Mouse (Mus musculus): Measurements from ENCODE around the gene Spg7.
"Not testable (repeated sequence)": the region's sequence is repeated elsewhere in the genome, so short reads cannot be mapped to it uniquely, and the experiment has no call there.

Spg7 gene

GRCm38 (mm10) chr8:123062721-123063120 is at the start of gene Spg7:
Spg7 (plus strand) TSS chr8:123062942.
- no peak for DNase-seq

- no peak for DNase-seq
These were observed 48.3 kb upstream of the Spg7 start for GRCm38 (mm10) chr8:123014429-123014828.

- no peak for DNase-seq
These were observed 47.7 kb upstream of the Spg7 start for GRCm38 (mm10) chr8:123015074-123015473.

- no peak for DNase-seq
These were observed 45.6 kb upstream of the Spg7 start for GRCm38 (mm10) chr8:123017143-123017542.

- peak in 1 of 2 experiments; percentile 31 for DNase-seq
These were observed 44.1 kb upstream of the Spg7 start for GRCm38 (mm10) chr8:123018484-123019164.

- DNase-seq, result no peak
These were observed 42.7 kb upstream of the Spg7 start for GRCm38 (mm10) chr8:123020084-123020483.

GRCm38 (mm10) chr8:123020859-123021258 is 41.9 kb upstream of the Spg7 start:
- no peak for DNase-seq

GRCm38 (mm10) chr8:123021259-123021658 is 41.5 kb upstream of the Spg7 start:
- no peak for DNase-seq

GRCm38 (mm10) chr8:123022727-123023126 is 40.0 kb upstream of the Spg7 start:
- no peak for DNase-seq

GRCm38 (mm10) chr8:123024226-123024625 is 38.5 kb upstream of the Spg7 start:
- DNase-seq, result no peak

GRCm38 (mm10) chr8:123025951-123026351 is 36.8 kb upstream of the Spg7 start:
- DNase-seq, result no peak

- DNase-seq, result no peak
These were observed 35.0 kb upstream of the Spg7 start for GRCm38 (mm10) chr8:123027786-123028185.

GRCm38 (mm10) chr8:123030091-123030490 is 32.7 kb upstream of the Spg7 start:
- not testable (repeated sequence) for DNase-seq

- DNase-seq, result no peak
These were observed 31.3 kb upstream of the Spg7 start for GRCm38 (mm10) chr8:123031321-123031978.

- DNase-seq, result no peak
These were observed 30.0 kb upstream of the Spg7 start for GRCm38 (mm10) chr8:123032730-123033129.

- no peak for DNase-seq
These were observed 29.3 kb upstream of the Spg7 start for GRCm38 (mm10) chr8:123033431-123033830.

GRCm38 (mm10) chr8:123034171-123034570 is 28.6 kb upstream of the Spg7 start:
- DNase-seq, result no peak

GRCm38 (mm10) chr8:123036956-123037355 is 25.8 kb upstream of the Spg7 start:
- DNase-seq, result no peak

- no peak for DNase-seq
These were observed 25.3 kb upstream of the Spg7 start for GRCm38 (mm10) chr8:123037487-123037886.

GRCm38 (mm10) chr8:123038351-123038750 is 24.4 kb upstream of the Spg7 start:
- DNase-seq, result no peak

- no peak for DNase-seq
These were observed 23.2 kb upstream of the Spg7 start for GRCm38 (mm10) chr8:123039376-123040109.

- DNase-seq, result peak in 1 of 2 experiments; percentile 41
These were observed 22.6 kb upstream of the Spg7 start for GRCm38 (mm10) chr8:123040110-123040650.

- peak in 1 of 2 experiments; percentile 41 for DNase-seq
These were observed 21.6 kb upstream of the Spg7 start for GRCm38 (mm10) chr8:123041008-123041773.

Data from kidney, adult 8-10 months (tissue).